Mouse (Mus musculus) ES-E14 (cell line): ENCODE results near the gene Zfp414. TPM values are rescaled to one million over a fixed set of nuclear protein-coding genes. Genes with fewer than 3 reads are reported as not detected.

Experiments
- DNase-seq: peaks from one replicate; pipeline ENCODE4 v3.0.0-alpha.2; 2013; ENCODE audit warnings: low read depth, low spot score
- H3K27ac ChIP-seq: 2 replicates; pipeline ENCODE4 v1.5.1; 2012; ENCODE audit warnings: low read depth, mild to moderate bottlenecking, low read length, moderate library complexity, mixed read lengths; ENCODE audit not compliant: poor library complexity, insufficient read depth, severe bottlenecking
- H3K36me3 ChIP-seq: 2 replicates; pipeline ENCODE4 v1.6.1; 2012; ENCODE audit warnings: mild to moderate bottlenecking, low read length, moderate library complexity, mixed read lengths; ENCODE audit not compliant: control insufficient read depth, poor library complexity, insufficient read depth, severe bottlenecking
- H3K4me1 ChIP-seq, 2 experiments: fragments of 150-350 bp in 1 of 2; sonication (generic) in 1 of 2; 2 replicates each; pipeline ENCODE4 v1.6.1; 2012; ENCODE audit warnings: low read length in 2 of 2, mild to moderate bottlenecking in 1 of 2, mixed read lengths in 1 of 2; ENCODE audit not compliant: control insufficient read depth in 2 of 2, insufficient read depth in 2 of 2, poor library complexity in 1 of 2
- H3K4me3 ChIP-seq, 2 experiments: fragments of 150-350 bp in 1 of 2; sonication (generic) in 1 of 2; 2 replicates each; pipeline ENCODE4 v1.5.1; 2012; ENCODE audit warnings: low read length in 2 of 2, low read depth in 1 of 2, mild to moderate bottlenecking in 1 of 2, mixed read lengths in 1 of 2; ENCODE audit not compliant: insufficient read depth in 1 of 2, poor library complexity in 1 of 2, severe bottlenecking in 1 of 2
- H3K9ac ChIP-seq: 2 replicates; pipeline ENCODE4 v1.6.1; 2012; ENCODE audit warnings: low read depth, mild to moderate bottlenecking, low read length, mixed read lengths; ENCODE audit not compliant: poor library complexity, insufficient read depth, severe bottlenecking
- H3K9me3 ChIP-seq: fragments of 150-350 bp; sonication (generic); 2 replicates; pipeline ENCODE4 v1.6.1; 2012; ENCODE audit warnings: low read depth, mild to moderate bottlenecking, low read length; ENCODE audit not compliant: control insufficient read depth, insufficient read depth
- CHD2 ChIP-seq: IDR thresholded peaks from 2 replicates; pipeline ENCODE4 v1.6.1; 2014; ENCODE audit warnings: mild to moderate bottlenecking, low read depth, low read length, inconsistent platforms
- HCFC1 ChIP-seq: IDR thresholded peaks from 2 replicates; pipeline ENCODE4 v1.6.1; 2012; ENCODE audit warnings: low read length, inconsistent platforms, borderline replicate concordance; ENCODE audit not compliant: insufficient read depth
- MAFK ChIP-seq: IDR thresholded peaks from 2 replicates; pipeline ENCODE4 v1.6.1; 2014; ENCODE audit warnings: mild to moderate bottlenecking, low read depth, low read length, inconsistent platforms; ENCODE audit not compliant: insufficient read depth
- ZC3H11A ChIP-seq: IDR thresholded peaks from 2 replicates; pipeline ENCODE4 v1.6.1; 2012; ENCODE audit warnings: low read depth, mild to moderate bottlenecking, inconsistent platforms, low read length, borderline replicate concordance
- ZNF384 ChIP-seq: IDR thresholded peaks from 2 replicates; pipeline ENCODE4 v1.6.1; 2012; ENCODE audit warnings: low read depth, low read length, inconsistent platforms
- in situ Hi-C, 2 experiments: fragments of 600-800 bp; cut with MboI; formaldehyde crosslinking; loops; one replicate each; pipeline ENCODE4 v1.15.1; 2025; ENCODE audit warnings: low sequenced_read_pairs in 2 of 2, inconsistent platforms in 1 of 2; ENCODE audit not compliant: unreplicated experiment in 2 of 2
- total RNA-seq: library from RNA; depleted of rRNA; stranded (reverse); fragments of 300-350 nt; gene quantifications from 2 replicates; pipeline ENCODE4 v1.2.3, GENCODE M21; 2012

Gene Zfp414
- total RNA-seq, 1 experiment: 13.6 TPM

GRCm38 (mm10) chr17:33637516-33638276, 8.8 kb downstream of the Zfp414 start, which contains the start of gene Pram1:
Gene Pram1, plus strand, starts transcription at chr17:33638056.
- no peaks in the 10 kb centered on the region for H3K9me3 ChIP-seq
- H3K9ac ChIP-seq: no peak within 1 kb of the TSS
- H3K36me3 ChIP-seq: no peaks in the 10 kb centered on the region
- no peak within 1 kb of the TSS for H3K27ac ChIP-seq
- no peak for TF ChIP-seq MAFK
- TF ChIP-seq CHD2: no peak
- no peak for TF ChIP-seq ZNF384
- TF ChIP-seq HCFC1: no peak
- TF ChIP-seq ZC3H11A: no peak
- in situ Hi-C loops: no loop called here
- peaks cover 6 to 9% of the 10 kb centered on the region in 2 experiments; a peak in 3 of 4 replicates for H3K4me1 ChIP-seq
- no peak for DNase-seq
- no peak within 1 kb of the TSS for H3K4me3 ChIP-seq

- Histone ChIP-seq H3K9me3 (no peaks in the 10 kb centered on the region), H3K36me3 (peaks cover 4% of the 10 kb centered on the region), H3K9ac (no peak overlapping the region), H3K27ac (no peak overlapping the region), H3K4me3 (no peak overlapping the region), H3K4me1 (peaks cover 6 to 9% of the 10 kb centered on the region in 2 experiments; a peak in 3 of 4 replicates)
- in situ Hi-C loops: no loop called here
- no peak for DNase-seq
- TF ChIP-seq HCFC1: no peak
- no peak for TF ChIP-seq CHD2
- TF ChIP-seq MAFK: peak; percentile 54
- peak; percentile 88 for TF ChIP-seq ZNF384
- TF ChIP-seq ZC3H11A: no peak
These were observed 10.9 kb downstream of the Zfp414 start for GRCm38 (mm10) chr17:33639743-33640142.

GRCm38 (mm10) chr17:33644068-33644467, 15.2 kb downstream of the Zfp414 start:
- H3K9me3 ChIP-seq: no peaks in the 10 kb centered on the region
- no peak for DNase-seq
- TF ChIP-seq CHD2 (no peak), ZNF384 (no peak), MAFK (no peak), ZC3H11A (no peak), HCFC1 (no peak)
- H3K9ac ChIP-seq: no peak overlapping the region
- H3K27ac ChIP-seq: no peak overlapping the region
- peaks cover 28% of the 10 kb centered on the region for H3K36me3 ChIP-seq
- in situ Hi-C loops: no loop called here
- H3K4me1 ChIP-seq: peaks cover 6 to 9% of the 10 kb centered on the region in 2 experiments; a peak in 3 of 4 replicates
- no peak overlapping the region for H3K4me3 ChIP-seq

- Histone ChIP-seq H3K36me3 (peaks cover 38% of the 10 kb centered on the region), H3K27ac (no peak overlapping the region), H3K9me3 (no peaks in the 10 kb centered on the region), H3K4me3 (no peak overlapping the region), H3K4me1 (peaks cover under 1 to 2% of the 10 kb centered on the region in 2 experiments; a peak in 3 of 4 replicates), H3K9ac (no peak overlapping the region)
- DNase-seq: no peak
- TF ChIP-seq CHD2 (no peak), ZC3H11A (no peak), ZNF384 (no peak), HCFC1 (no peak)
- in situ Hi-C loops: no loop called here
These were observed 16.2 kb downstream of the Zfp414 start for GRCm38 (mm10) chr17:33645073-33645472.
